Mouse (Mus musculus): ENCODE results near the gene Fam83d. TPM values are rescaled to one million over a fixed set of nuclear protein-coding genes. Genes with fewer than 3 reads are reported as not detected.

The Fam83d gene
- 47.7 and 53.3 TPM in 2 replicates for polyA plus RNA-seq (2016; fragmentation: Nextera tagmentation; extraction: Ambion mirVana)

GRCm38 (mm10) chr2:158767742-158768339, at the start of gene Fam83d:
Fam83d (plus strand) TSS chr2:158768093.
- under 1% methylated on average over 48 of the region's 48 CpGs for WGBS
- Histone ChIP-seq H3K36me3 (peaks cover 16% of the 10 kb centered on the region), H3K4me3 (peak within 1 kb of the TSS; percentile 85)

GRCm38 (mm10) chr2:158718816-158719549, 48.9 kb upstream of the Fam83d start:
- no peak for DNase-seq (ENCODE audit: low spot score)
- H3K4me1 ChIP-seq = peaks cover 19% of the 10 kb centered on the region
- WGBS = 87% methylated on average over 12 of the region's 12 CpGs
- no peak overlapping the region for H3K4me3 ChIP-seq
- no peaks in the 10 kb centered on the region for H3K9me3 ChIP-seq (replicated peaks)
- H3K27me3 ChIP-seq (ENCODE audit: low read depth, poor library complexity, severe bottlenecking) = no peaks in the 10 kb centered on the region
- H3K36me3 ChIP-seq = no peaks in the 10 kb centered on the region
- H3K27ac ChIP-seq = no peak overlapping the region

More at GRCm38 (mm10) chr2:158767742-158768339, at the start of gene Fam83d:
- H3K4me1 ChIP-seq = peaks cover 44% of the 10 kb centered on the region
- DNase-seq (ENCODE audit: low spot score) = peak; percentile 94
- H3K9me3 ChIP-seq (replicated peaks) = no peaks in the 10 kb centered on the region
- H3K27ac ChIP-seq = peak within 1 kb of the TSS; percentile 93
- no peaks in the 10 kb centered on the region for H3K27me3 ChIP-seq (ENCODE audit: low read depth, poor library complexity, severe bottlenecking)

- Histone ChIP-seq H3K27me3 (ENCODE audit: low read depth, poor library complexity, severe bottlenecking) (no peaks in the 10 kb centered on the region), H3K4me1 (peaks cover 18% of the 10 kb centered on the region), H3K9me3 (replicated peaks) (no peaks in the 10 kb centered on the region), H3K4me3 (no peak overlapping the region), H3K27ac (no peak overlapping the region), H3K36me3 (no peaks in the 10 kb centered on the region)
- 81% methylated on average over 16 of the region's 16 CpGs for WGBS
- DNase-seq (ENCODE audit: low spot score) = no peak
These were observed 47.0 kb upstream of the Fam83d start for GRCm38 (mm10) chr2:158720715-158721370.

- Histone ChIP-seq H3K4me1 (peaks cover 11% of the 10 kb centered on the region), H3K9me3 (replicated peaks) (no peaks in the 10 kb centered on the region), H3K4me3 (no peak overlapping the region), H3K27me3 (ENCODE audit: low read depth, poor library complexity, severe bottlenecking) (no peaks in the 10 kb centered on the region), H3K36me3 (no peaks in the 10 kb centered on the region), H3K27ac (no peak overlapping the region)
- DNase-seq (ENCODE audit: low spot score) = no peak
- WGBS = 73% methylated on average over 3 of the region's 3 CpGs
These were observed 46.4 kb upstream of the Fam83d start for GRCm38 (mm10) chr2:158721481-158721880.

GRCm38 (mm10) chr2:158722135-158722534, 45.8 kb upstream of the Fam83d start:
- Histone ChIP-seq H3K27me3 (ENCODE audit: low read depth, poor library complexity, severe bottlenecking) (no peaks in the 10 kb centered on the region), H3K36me3 (no peaks in the 10 kb centered on the region), H3K27ac (no peak overlapping the region), H3K4me1 (0 out of 2 replicates have a peak, but pooled peaks cover 11% of the 10 kb centered on the region), H3K4me3 (no peak overlapping the region), H3K9me3 (replicated peaks) (no peaks in the 10 kb centered on the region)
- WGBS = 86% methylated on average over 4 of the region's 4 CpGs
- no peak for DNase-seq (ENCODE audit: low spot score)

- WGBS = 66% methylated on average over 6 of the region's 6 CpGs
- no peaks in the 10 kb centered on the region for H3K9me3 ChIP-seq (replicated peaks)
- H3K36me3 ChIP-seq = no peaks in the 10 kb centered on the region
- no peaks in the 10 kb centered on the region for H3K27me3 ChIP-seq (ENCODE audit: low read depth, poor library complexity, severe bottlenecking)
- H3K27ac ChIP-seq = no peak overlapping the region
- DNase-seq (ENCODE audit: low spot score) = no peak
- no peak overlapping the region for H3K4me3 ChIP-seq
- H3K4me1 ChIP-seq = 0 out of 2 replicates have a peak, but pooled peaks cover 11% of the 10 kb centered on the region
These were observed 44.8 kb upstream of the Fam83d start for GRCm38 (mm10) chr2:158722991-158723551.

- 51% methylated on average over 6 of the region's 6 CpGs for WGBS
- no peaks in the 10 kb centered on the region for H3K27me3 ChIP-seq (ENCODE audit: low read depth, poor library complexity, severe bottlenecking)
- H3K27ac ChIP-seq = no peak overlapping the region
- no peak for DNase-seq (ENCODE audit: low spot score)
- H3K36me3 ChIP-seq = no peaks in the 10 kb centered on the region
- H3K9me3 ChIP-seq (replicated peaks) = no peaks in the 10 kb centered on the region
- 0 out of 2 replicates have a peak, but pooled peaks cover 15% of the 10 kb centered on the region for H3K4me1 ChIP-seq
- no peak overlapping the region for H3K4me3 ChIP-seq
These were observed 44.1 kb upstream of the Fam83d start for GRCm38 (mm10) chr2:158723806-158724205.

GRCm38 (mm10) chr2:158726252-158726651, 41.6 kb upstream of the Fam83d start:
- H3K9me3 ChIP-seq (replicated peaks) = no peaks in the 10 kb centered on the region
- 65% methylated on average over 6 of the region's 6 CpGs for WGBS
- no peak for DNase-seq (ENCODE audit: low spot score)
- H3K27ac ChIP-seq = no peak overlapping the region
- H3K36me3 ChIP-seq = no peaks in the 10 kb centered on the region
- no peak overlapping the region for H3K4me3 ChIP-seq
- no peaks in the 10 kb centered on the region for H3K27me3 ChIP-seq (ENCODE audit: low read depth, poor library complexity, severe bottlenecking)
- 0 out of 2 replicates have a peak, but pooled peaks cover 10% of the 10 kb centered on the region for H3K4me1 ChIP-seq

GRCm38 (mm10) chr2:158728061-158728815, 39.7 kb upstream of the Fam83d start:
- 44% methylated on average over 7 of the region's 7 CpGs for WGBS
- no peak overlapping the region for H3K4me3 ChIP-seq
- no peaks in the 10 kb centered on the region for H3K9me3 ChIP-seq (replicated peaks)
- no peak overlapping the region for H3K27ac ChIP-seq
- no peaks in the 10 kb centered on the region for H3K36me3 ChIP-seq
- DNase-seq (ENCODE audit: low spot score) = peak; percentile 41
- H3K27me3 ChIP-seq (ENCODE audit: low read depth, poor library complexity, severe bottlenecking) = no peaks in the 10 kb centered on the region
- 0 out of 2 replicates have a peak, but pooled peaks cover 6% of the 10 kb centered on the region for H3K4me1 ChIP-seq

GRCm38 (mm10) chr2:158730896-158731295, 37.0 kb upstream of the Fam83d start:
- 76% methylated on average over 3 of the region's 3 CpGs for WGBS
- H3K36me3 ChIP-seq = no peaks in the 10 kb centered on the region
- H3K4me1 ChIP-seq = 0 out of 2 replicates have a peak, but pooled peaks cover 4% of the 10 kb centered on the region
- no peak overlapping the region for H3K27ac ChIP-seq
- no peaks in the 10 kb centered on the region for H3K27me3 ChIP-seq (ENCODE audit: low read depth, poor library complexity, severe bottlenecking)
- no peak overlapping the region for H3K4me3 ChIP-seq
- no peaks in the 10 kb centered on the region for H3K9me3 ChIP-seq (replicated peaks)
- DNase-seq (ENCODE audit: low spot score) = no peak

GRCm38 (mm10) chr2:158732521-158732920, 35.4 kb upstream of the Fam83d start:
- DNase-seq (ENCODE audit: low spot score) = no peak
- WGBS = 88% methylated on average over 9 of the region's 9 CpGs
- no peak overlapping the region for H3K4me3 ChIP-seq

GRCm38 (mm10) chr2:158733136-158733535, 34.8 kb upstream of the Fam83d start:
- H3K4me1 ChIP-seq = 0 out of 2 replicates have a peak, but pooled peaks cover 4% of the 10 kb centered on the region
- no peaks in the 10 kb centered on the region for H3K9me3 ChIP-seq (replicated peaks)
- no peaks in the 10 kb centered on the region for H3K36me3 ChIP-seq
- no peak overlapping the region for H3K4me3 ChIP-seq
- H3K27ac ChIP-seq = no peak overlapping the region
- WGBS = 80% methylated on average over 4 of the region's 4 CpGs
- H3K27me3 ChIP-seq (ENCODE audit: low read depth, poor library complexity, severe bottlenecking) = no peaks in the 10 kb centered on the region
- DNase-seq (ENCODE audit: low spot score) = no peak

More at GRCm38 (mm10) chr2:158732521-158732920, 35.4 kb upstream of the Fam83d start:
- Histone ChIP-seq H3K27me3 (ENCODE audit: low read depth, poor library complexity, severe bottlenecking) (no peaks in the 10 kb centered on the region), H3K27ac (no peak overlapping the region), H3K9me3 (replicated peaks) (no peaks in the 10 kb centered on the region), H3K36me3 (no peaks in the 10 kb centered on the region), H3K4me1 (0 out of 2 replicates have a peak, but pooled peaks cover 4% of the 10 kb centered on the region)
